Mouse (Mus musculus): ENCODE data around the gene Blmh. TPM values are rescaled to one million over a fixed set of nuclear protein-coding genes. Genes with fewer than 3 reads are reported as not detected.

Gene Blmh
- polyA plus RNA-seq, 1 experiment: 58.3 TPM

DNA sequence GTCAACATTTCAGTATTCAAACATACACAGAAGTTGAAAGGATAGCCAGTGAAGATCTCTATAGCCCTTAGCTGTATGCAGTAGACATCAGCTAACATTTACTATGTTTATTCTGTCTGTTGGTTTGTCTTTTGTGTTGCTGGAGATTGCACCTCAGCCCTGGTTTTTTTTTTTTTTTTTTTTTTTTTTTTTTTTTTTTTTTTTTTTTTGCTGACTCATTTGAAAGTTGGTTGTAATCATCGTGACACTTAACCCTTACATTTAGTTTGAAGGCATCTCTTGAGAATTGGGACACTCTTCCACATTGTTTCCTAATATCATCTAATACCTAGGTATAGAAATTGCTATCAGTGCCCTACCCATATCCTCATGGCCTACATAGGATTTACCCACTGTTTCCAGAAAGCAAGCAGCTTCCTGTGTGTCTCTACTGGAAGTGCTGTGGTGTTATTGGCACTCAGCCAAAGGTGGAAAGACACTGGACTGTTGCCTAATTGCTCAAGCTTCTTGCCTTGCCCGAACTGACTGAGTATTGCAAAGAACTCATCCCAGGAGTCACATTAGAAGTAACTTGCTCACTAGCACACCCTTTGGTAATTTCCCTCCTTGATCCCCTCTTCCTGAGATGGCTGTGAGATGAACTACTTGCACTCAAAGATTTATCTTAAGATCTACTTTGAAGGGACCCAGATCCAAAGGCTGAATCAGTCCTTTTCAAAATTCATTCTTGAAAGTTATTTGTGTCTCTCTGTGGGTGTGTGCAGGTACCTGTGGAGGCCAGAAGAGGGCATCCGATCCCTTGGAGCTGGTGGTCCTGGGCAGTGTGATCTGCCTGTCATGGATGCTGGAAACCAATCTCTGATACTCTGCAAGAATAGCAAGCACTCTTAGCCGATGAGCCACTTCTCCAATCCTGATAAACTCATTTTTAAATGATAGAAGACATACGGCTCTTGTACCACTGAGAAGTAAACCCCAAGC is 24.6 kb upstream of the Blmh start:
- no peaks in the 10 kb centered on the region for H3K36me3 ChIP-seq (ENCODE audit: control insufficient read depth, insufficient read depth)
- no peak overlapping the region for H3K4me3 ChIP-seq
- H3ac ChIP-seq (ENCODE audit: control insufficient read depth, insufficient read length): no peak overlapping the region
- H3K79me2 ChIP-seq (ENCODE audit: control insufficient read depth, insufficient read depth): no peaks in the 10 kb centered on the region
- TF ChIP-seq SRF (IDR thresholded peaks at IDR 0.05; ENCODE audit: control insufficient read depth, insufficient read length, low read depth) (no peak), CEBPB (IDR thresholded peaks at IDR 0.05; ENCODE audit: insufficient read depth, poor library complexity, severe bottlenecking) (0 out of 2 replicates have a peak, but pooled peaks have one; percentile 39)
- H3K4me2 ChIP-seq (ENCODE audit: low read depth): no peak overlapping the region
- no peaks in the 10 kb centered on the region for H3K27me3 ChIP-seq (ENCODE audit: control insufficient read depth, insufficient read depth, insufficient read length)

- no peaks in the 10 kb centered on the region for H3K36me3 ChIP-seq (ENCODE audit: control insufficient read depth, insufficient read depth)
- H3K4me2 ChIP-seq (ENCODE audit: low read depth): no peak within 1 kb of the TSS
- H3K79me2 ChIP-seq (ENCODE audit: control insufficient read depth, insufficient read depth): no peaks in the 10 kb centered on the region
- peaks cover under 1% of the 10 kb centered on the region for H3K27me3 ChIP-seq (ENCODE audit: control insufficient read depth, insufficient read depth, insufficient read length)
- H3K4me3 ChIP-seq: no peak within 1 kb of the TSS
- TF ChIP-seq E2F4 (IDR thresholded peaks at IDR 0.05; ENCODE audit: insufficient read depth): no peak
- H3ac ChIP-seq (ENCODE audit: control insufficient read depth, insufficient read length): no peak within 1 kb of the TSS
Measured at GRCm38 (mm10) chr11:76901579-76902361, 22.8 kb upstream of the Blmh start, which contains the start of gene Tmigd1. Tmigd1 (plus strand) TSS chr11:76902159.

GRCm38 (mm10) chr11:76904340-76904739 is 20.3 kb upstream of the Blmh start:
- Histone ChIP-seq H3K4me3 (no peak overlapping the region), H3K27me3 (ENCODE audit: control insufficient read depth, insufficient read depth, insufficient read length) (peaks cover 5% of the 10 kb centered on the region), H3ac (ENCODE audit: control insufficient read depth, insufficient read length) (no peak overlapping the region), H3K79me2 (ENCODE audit: control insufficient read depth, insufficient read depth) (no peaks in the 10 kb centered on the region), H3K36me3 (ENCODE audit: control insufficient read depth, insufficient read depth) (no peaks in the 10 kb centered on the region), H3K4me2 (ENCODE audit: low read depth) (no peak overlapping the region)
- no peak for TF ChIP-seq REST (IDR thresholded peaks at IDR 0.05; ENCODE audit: insufficient read depth, insufficient read length)
- TF ChIP-seq CEBPB (IDR thresholded peaks at IDR 0.05; ENCODE audit: insufficient read depth, poor library complexity, severe bottlenecking): no peak
- no peak for TF ChIP-seq USF1 (IDR thresholded peaks at IDR 0.05; ENCODE audit: low read depth)
- TF ChIP-seq POLR2AphosphoS2 (IDR thresholded peaks at IDR 0.05; ENCODE audit: insufficient read length, low read depth): no peak
- TF ChIP-seq POLR2A (IDR thresholded peaks at IDR 0.05; ENCODE audit: insufficient read length, low read depth): no peak
- TF ChIP-seq MYOD1 (IDR thresholded peaks at IDR 0.05; ENCODE audit: control insufficient read depth in 1 of 3, insufficient read length in 2 of 3, low read depth in 2 of 3): no peak
- no peak for TF ChIP-seq TCF3 (IDR thresholded peaks at IDR 0.05; ENCODE audit: insufficient read length, low read depth)
- no peak for TF ChIP-seq MYOG (IDR thresholded peaks at IDR 0.05; ENCODE audit: control insufficient read depth in 1 of 3, insufficient read depth in 1 of 3, insufficient read length in 2 of 3, low read depth in 2 of 3)
- TF ChIP-seq SRF (IDR thresholded peaks at IDR 0.05; ENCODE audit: control insufficient read depth, insufficient read length, low read depth): no peak
- TF ChIP-seq MAX (IDR thresholded peaks at IDR 0.05; ENCODE audit: low read depth): no peak

DNA sequence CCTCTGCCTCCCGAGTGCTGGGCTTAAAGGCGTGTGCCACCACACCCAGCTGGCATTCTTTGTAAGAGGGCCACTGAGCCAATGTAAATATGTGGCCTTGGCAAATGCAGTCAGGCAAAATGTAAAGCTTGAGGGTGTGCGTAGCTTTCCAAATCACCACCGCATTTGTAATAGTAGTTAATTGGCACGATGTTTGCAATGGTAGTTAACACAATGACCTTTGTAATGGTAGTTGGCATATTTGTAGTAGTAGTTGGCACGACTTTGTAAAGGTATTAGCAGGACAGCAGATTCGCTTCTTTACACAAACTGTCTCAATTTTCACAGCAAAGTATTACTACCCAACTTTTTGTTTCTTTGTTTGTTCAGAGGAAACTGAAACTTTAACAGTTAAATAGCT is 16.0 kb upstream of the Blmh start:
- no peak overlapping the region for H3ac ChIP-seq (ENCODE audit: control insufficient read depth, insufficient read length)
- H3K4me3 ChIP-seq: no peak overlapping the region
- no peaks in the 10 kb centered on the region for H3K36me3 ChIP-seq (ENCODE audit: control insufficient read depth, insufficient read depth)
- H3K79me2 ChIP-seq (ENCODE audit: control insufficient read depth, insufficient read depth): no peaks in the 10 kb centered on the region
- H3K27me3 ChIP-seq (ENCODE audit: control insufficient read depth, insufficient read depth, insufficient read length): peaks cover 5% of the 10 kb centered on the region
- H3K4me2 ChIP-seq (ENCODE audit: low read depth): no peak overlapping the region
- TF ChIP-seq MYOG (IDR thresholded peaks at IDR 0.05; ENCODE audit: control insufficient read depth in 1 of 3, insufficient read depth in 1 of 3, insufficient read length in 2 of 3, low read depth in 2 of 3) (no peak), E2F4 (IDR thresholded peaks at IDR 0.05; ENCODE audit: insufficient read depth) (no peak)

DNA sequence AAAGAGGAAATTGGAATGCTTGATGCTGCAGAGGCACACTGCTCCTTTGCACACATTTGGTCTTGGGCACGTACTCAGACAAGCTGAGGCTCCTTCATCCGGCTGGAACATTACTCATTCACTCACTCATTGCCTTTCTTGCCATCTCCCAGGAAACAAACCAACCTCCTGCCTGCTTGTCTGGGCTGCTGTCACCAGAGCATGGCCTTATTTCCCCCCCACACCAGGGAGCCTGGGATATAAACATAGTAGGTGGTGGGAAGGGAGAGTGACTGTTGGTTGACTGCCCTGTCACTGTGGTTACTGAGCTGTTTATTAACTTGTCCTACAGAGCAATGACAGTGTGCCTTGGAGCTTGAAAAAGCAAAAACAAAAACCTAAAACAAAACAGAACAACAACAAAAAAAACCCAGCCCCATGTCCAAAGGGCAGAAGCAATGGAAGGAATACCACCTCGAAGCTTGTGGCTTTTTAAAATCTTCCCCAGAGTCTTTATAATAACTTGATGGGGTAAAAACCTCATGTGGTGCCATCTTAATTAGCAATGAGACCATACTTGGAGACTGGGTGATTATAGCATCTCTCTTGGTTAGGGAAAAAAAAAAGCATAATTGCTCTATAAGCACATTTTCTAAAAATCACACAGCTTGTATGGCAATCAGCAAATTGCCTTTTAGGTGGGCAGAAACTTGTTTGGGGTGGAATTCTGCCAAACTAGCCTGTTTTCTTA is 13.1 kb upstream of the Blmh start:
- H3K27me3 ChIP-seq (ENCODE audit: control insufficient read depth, insufficient read depth, insufficient read length): peaks cover 5% of the 10 kb centered on the region
- no peaks in the 10 kb centered on the region for H3K79me2 ChIP-seq (ENCODE audit: control insufficient read depth, insufficient read depth)
- no peak overlapping the region for H3K4me3 ChIP-seq
- TF ChIP-seq TCF12 (IDR thresholded peaks at IDR 0.05; ENCODE audit: insufficient read depth, poor library complexity, severe bottlenecking) (no peak), TCF3 (IDR thresholded peaks at IDR 0.05; ENCODE audit: insufficient read length, low read depth) (no peak), USF1 (IDR thresholded peaks at IDR 0.05; ENCODE audit: low read depth) (no peak), MAX (IDR thresholded peaks at IDR 0.05; ENCODE audit: low read depth) (no peak), REST (IDR thresholded peaks at IDR 0.05; ENCODE audit: insufficient read depth, insufficient read length) (no peak), E2F4 (IDR thresholded peaks at IDR 0.05; ENCODE audit: insufficient read depth) (no peak), MYOG (IDR thresholded peaks at IDR 0.05; ENCODE audit: control insufficient read depth in 1 of 3, insufficient read depth in 1 of 3, insufficient read length in 2 of 3, low read depth in 2 of 3) (no peak), CEBPB (IDR thresholded peaks at IDR 0.05; ENCODE audit: insufficient read depth, poor library complexity, severe bottlenecking) (no peak), SRF (IDR thresholded peaks at IDR 0.05; ENCODE audit: control insufficient read depth, insufficient read length, low read depth) (no peak), MYOD1 (IDR thresholded peaks at IDR 0.05; ENCODE audit: control insufficient read depth in 1 of 3, insufficient read length in 2 of 3, low read depth in 2 of 3) (no peak), POLR2A (IDR thresholded peaks at IDR 0.05; ENCODE audit: insufficient read length, low read depth) (no peak), POLR2AphosphoS2 (IDR thresholded peaks at IDR 0.05; ENCODE audit: insufficient read length, low read depth) (no peak)
- H3ac ChIP-seq (ENCODE audit: control insufficient read depth, insufficient read length): no peak overlapping the region
- H3K4me2 ChIP-seq (ENCODE audit: low read depth): peak overlapping the region; percentile 9
- H3K36me3 ChIP-seq (ENCODE audit: control insufficient read depth, insufficient read depth): no peaks in the 10 kb centered on the region

All from myocyte (in vitro differentiated cells).